Mouse (Mus musculus): ENCODE data around the gene Dgkb. TPM values are rescaled to one million over a fixed set of nuclear protein-coding genes. Genes with fewer than 3 reads are reported as not detected.

The Dgkb gene
- total RNA-seq, 1 experiment from 2014 or later = not detected

- no peak for ATAC-seq (ENCODE audit: extremely low read depth, insufficient number of reproducible peaks, low FRiP score, poor library complexity, severe bottlenecking)
These were observed 690.7 kb downstream of the Dgkb start for GRCm38 (mm10) chr12:38508195-38508594.

GRCm38 (mm10) chr12:38545431-38545830 lies 727.9 kb downstream of the Dgkb start:
- ATAC-seq (ENCODE audit: extremely low read depth, insufficient number of reproducible peaks, low FRiP score, poor library complexity, severe bottlenecking) = no peak

- ATAC-seq (ENCODE audit: extremely low read depth, insufficient number of reproducible peaks, low FRiP score, poor library complexity, severe bottlenecking) = no peak
These were observed 759.6 kb downstream of the Dgkb start for GRCm38 (mm10) chr12:38577141-38577540.

GRCm38 (mm10) chr12:38579191-38579817 lies 761.8 kb downstream of the Dgkb start:
- ATAC-seq (ENCODE audit: extremely low read depth, insufficient number of reproducible peaks, low FRiP score, poor library complexity, severe bottlenecking) = no peak

GRCm38 (mm10) chr12:38586368-38586865 lies 768.9 kb downstream of the Dgkb start:
- no peak for ATAC-seq (ENCODE audit: extremely low read depth, insufficient number of reproducible peaks, low FRiP score, poor library complexity, severe bottlenecking)

GRCm38 (mm10) chr12:38589951-38590350 lies 772.4 kb downstream of the Dgkb start:
- ATAC-seq (ENCODE audit: extremely low read depth, insufficient number of reproducible peaks, low FRiP score, poor library complexity, severe bottlenecking) = no peak

- no peak for ATAC-seq (ENCODE audit: extremely low read depth, insufficient number of reproducible peaks, low FRiP score, poor library complexity, severe bottlenecking)
These were observed 776.1 kb downstream of the Dgkb start for GRCm38 (mm10) chr12:38593653-38594052.

GRCm38 (mm10) chr12:38594055-38594454 lies 776.5 kb downstream of the Dgkb start:
- no peak for ATAC-seq (ENCODE audit: extremely low read depth, insufficient number of reproducible peaks, low FRiP score, poor library complexity, severe bottlenecking)

GRCm38 (mm10) chr12:38596416-38597062 lies 779.0 kb downstream of the Dgkb start:
- ATAC-seq (ENCODE audit: extremely low read depth, insufficient number of reproducible peaks, low FRiP score, poor library complexity, severe bottlenecking) = no peak

GRCm38 (mm10) chr12:38598096-38598495 lies 780.6 kb downstream of the Dgkb start:
- no peak for ATAC-seq (ENCODE audit: extremely low read depth, insufficient number of reproducible peaks, low FRiP score, poor library complexity, severe bottlenecking)

GRCm38 (mm10) chr12:38600165-38600845 lies 782.8 kb downstream of the Dgkb start:
- ATAC-seq (ENCODE audit: extremely low read depth, insufficient number of reproducible peaks, low FRiP score, poor library complexity, severe bottlenecking) = no peak

- no peak for ATAC-seq (ENCODE audit: extremely low read depth, insufficient number of reproducible peaks, low FRiP score, poor library complexity, severe bottlenecking)
These were observed 790.6 kb downstream of the Dgkb start for GRCm38 (mm10) chr12:38608104-38608503.

GRCm38 (mm10) chr12:38668265-38668664 lies 850.7 kb downstream of the Dgkb start:
- no peak for ATAC-seq (ENCODE audit: extremely low read depth, insufficient number of reproducible peaks, low FRiP score, poor library complexity, severe bottlenecking)

All from neutrophil, adult 5-6 weeks (primary cell).